Mouse (Mus musculus) stomach, embryonic 16.5 days (tissue): ENCODE results near the gene Bcl11a. TPM values are rescaled to one million over a fixed set of nuclear protein-coding genes. Genes with fewer than 3 reads are reported as not detected.
A peak's percentile ranks its signal among the peaks of the same experiment; 100 is the strongest.

Experiments
- ATAC-seq: fragments of 200-750 bp; cut with Nextera tagmentation; 2 replicates; pipeline ENCODE4 v1.8.0; 2017; ENCODE audit warnings: moderate number of reproducible peaks, moderate TSS enrichment; ENCODE audit not compliant: insufficient read depth, low FRiP score
- H3K27ac ChIP-seq: fragments of 300-500 bp; sonication (generic); 2 replicates; pipeline ENCODE4 v1.5.1; 2014; ENCODE audit warnings: low read length
- H3K27me3 ChIP-seq: fragments of 300-500 bp; sonication (generic); 2 replicates; pipeline ENCODE4 v1.6.1; 2014; ENCODE audit warnings: low read length, control low read depth, mixed read lengths; ENCODE audit not compliant: control insufficient read depth, insufficient read depth
- H3K36me3 ChIP-seq: fragments of 300-500 bp; sonication (generic); 2 replicates; pipeline ENCODE4 v1.6.1; 2014; ENCODE audit warnings: low read length; ENCODE audit not compliant: control insufficient read depth, insufficient read depth
- H3K4me1 ChIP-seq: fragments of 300-500 bp; sonication (generic); 2 replicates; pipeline ENCODE4 v1.6.1; 2014; ENCODE audit warnings: low read length, control low read depth, mixed read lengths; ENCODE audit not compliant: control insufficient read depth, insufficient read depth
- H3K4me2 ChIP-seq: fragments of 300-500 bp; sonication (generic); 2 replicates; pipeline ENCODE4 v1.6.1; 2014; ENCODE audit warnings: low read depth, low read length, mixed read lengths
- H3K4me3 ChIP-seq: fragments of 300-500 bp; sonication (generic); replicated peaks from 2 replicates; pipeline ENCODE4 v1.5.1; 2014; ENCODE audit warnings: mild to moderate bottlenecking, low read length
- H3K9ac ChIP-seq: fragments of 300-500 bp; sonication (generic); 2 replicates; pipeline ENCODE4 v1.6.1; 2014; ENCODE audit warnings: low read length
- H3K9me3 ChIP-seq: fragments of 300-500 bp; sonication (generic); replicated peaks from 2 replicates; pipeline ENCODE4 v1.6.1; 2016; ENCODE audit warnings: low read length, control low read depth; ENCODE audit not compliant: control insufficient read depth
- WGBS: fragments of 180-500 bp; shearing (Covaris S2); extraction: QIAGEN DNeasy Blood & Tissue Kit; methylation state at CpG from one replicate; pipeline ENCODE4 v1.1.7; 2014; 5-methylcytosine and 5-hydroxymethylcytosine counted together
- polyA plus RNA-seq: library from polyadenylated mRNA; unstranded; fragments of >200 nt; fragmentation: Nextera tagmentation; extraction: Ambion mirVana; gene quantifications from 2 replicates; pipeline ENCODE4 v1.2.1, GENCODE M21; 2015

Bcl11a gene
- polyA plus RNA-seq, 1 experiment from 2014 or later = 24.9 TPM

- Histone ChIP-seq H3K4me1 (peaks cover 65% of the 10 kb centered on the region), H3K27me3 (no peaks in the 10 kb centered on the region), H3K4me2 (peak overlapping the region; percentile 35; the same call in 1 of the 2 replicates), H3K4me3 (no peak overlapping the region), H3K9me3 (no peaks in the 10 kb centered on the region), H3K9ac (no peak overlapping the region), H3K27ac (no peak overlapping the region; the same call in 1 of the 2 replicates), H3K36me3 (no peaks in the 10 kb centered on the region)
- WGBS = 59% methylated on average over 7 of the region's 7 CpGs
- no peak for ATAC-seq
Observed at GRCm38 (mm10) chr11:24095656-24096353, 17.9 kb downstream of the Bcl11a start.

- no peak overlapping the region for H3K4me2 ChIP-seq
- 47% methylated on average over 6 of the region's 6 CpGs for WGBS
- H3K27ac ChIP-seq = no peak overlapping the region
- H3K27me3 ChIP-seq = no peaks in the 10 kb centered on the region
- no peaks in the 10 kb centered on the region for H3K9me3 ChIP-seq
- H3K9ac ChIP-seq = no peak overlapping the region
- ATAC-seq = no peak
- peaks cover 67% of the 10 kb centered on the region for H3K4me1 ChIP-seq
- no peaks in the 10 kb centered on the region for H3K36me3 ChIP-seq
- H3K4me3 ChIP-seq = no peak overlapping the region
Observed at GRCm38 (mm10) chr11:24096483-24096882, 18.6 kb downstream of the Bcl11a start.

GRCm38 (mm10) chr11:24097026-24097425, 19.2 kb downstream of the Bcl11a start:
- no peaks in the 10 kb centered on the region for H3K36me3 ChIP-seq
- H3K27ac ChIP-seq = peak overlapping the region; percentile 26; the same call in 1 of the 2 replicates
- no peak overlapping the region for H3K9ac ChIP-seq
- peak overlapping the region; percentile 14; the same call in 1 of the 2 replicates for H3K4me2 ChIP-seq
- peaks cover 68% of the 10 kb centered on the region for H3K4me1 ChIP-seq
- no peaks in the 10 kb centered on the region for H3K9me3 ChIP-seq
- no peak overlapping the region for H3K4me3 ChIP-seq
- H3K27me3 ChIP-seq = no peaks in the 10 kb centered on the region
- no peak for ATAC-seq
- WGBS = 45% methylated on average over 6 of the region's 6 CpGs

GRCm38 (mm10) chr11:24098069-24098468, 20.2 kb downstream of the Bcl11a start:
- H3K4me2 ChIP-seq = no peak overlapping the region
- no peak overlapping the region for H3K27ac ChIP-seq
- H3K9ac ChIP-seq = no peak overlapping the region
- no peak overlapping the region for H3K4me3 ChIP-seq
- no peaks in the 10 kb centered on the region for H3K36me3 ChIP-seq
- H3K4me1 ChIP-seq = peaks cover 70% of the 10 kb centered on the region
- H3K27me3 ChIP-seq = no peaks in the 10 kb centered on the region
- WGBS = 57% methylated on average over 5 of the region's 5 CpGs
- ATAC-seq = no peak
- H3K9me3 ChIP-seq = no peaks in the 10 kb centered on the region

GRCm38 (mm10) chr11:24098662-24099061, 20.8 kb downstream of the Bcl11a start:
- Histone ChIP-seq H3K4me3 (no peak overlapping the region), H3K4me1 (peaks cover 70% of the 10 kb centered on the region), H3K9me3 (no peaks in the 10 kb centered on the region), H3K27ac (no peak overlapping the region), H3K4me2 (no peak overlapping the region), H3K9ac (no peak overlapping the region), H3K27me3 (no peaks in the 10 kb centered on the region), H3K36me3 (no peaks in the 10 kb centered on the region)
- 59% methylated on average over 3 of the region's 3 CpGs for WGBS
- no peak for ATAC-seq

- peaks cover 67% of the 10 kb centered on the region for H3K4me1 ChIP-seq
- H3K27ac ChIP-seq = no peak overlapping the region
- WGBS = 59% methylated on average over 10 of the region's 10 CpGs
- H3K36me3 ChIP-seq = no peaks in the 10 kb centered on the region
- H3K27me3 ChIP-seq = no peaks in the 10 kb centered on the region
- H3K4me2 ChIP-seq = no peak overlapping the region
- no peak overlapping the region for H3K9ac ChIP-seq
- no peak for ATAC-seq
- no peaks in the 10 kb centered on the region for H3K9me3 ChIP-seq
- no peak overlapping the region for H3K4me3 ChIP-seq
Observed at GRCm38 (mm10) chr11:24099215-24099614, 21.4 kb downstream of the Bcl11a start.

- no peaks in the 10 kb centered on the region for H3K27me3 ChIP-seq
- H3K4me3 ChIP-seq = no peak overlapping the region
- H3K9me3 ChIP-seq = no peaks in the 10 kb centered on the region
- peak overlapping the region; percentile 86 for H3K27ac ChIP-seq
- WGBS = 5% methylated on average over 7 of the region's 7 CpGs
- H3K9ac ChIP-seq = no peak overlapping the region
- peaks cover 61% of the 10 kb centered on the region for H3K4me1 ChIP-seq
- peak; percentile 79 for ATAC-seq
- no peaks in the 10 kb centered on the region for H3K36me3 ChIP-seq
- H3K4me2 ChIP-seq = peak overlapping the region; percentile 29; the same call in 1 of the 2 replicates
Observed at GRCm38 (mm10) chr11:24099886-24100293, 22.0 kb downstream of the Bcl11a start.

GRCm38 (mm10) chr11:24100449-24101070, 22.7 kb downstream of the Bcl11a start:
- no peaks in the 10 kb centered on the region for H3K9me3 ChIP-seq
- peak; percentile 34; the same call in 1 of the 2 replicates for ATAC-seq
- WGBS = 66% methylated on average over 4 of the region's 4 CpGs
- H3K9ac ChIP-seq = no peak overlapping the region
- H3K27me3 ChIP-seq = no peaks in the 10 kb centered on the region
- no peak overlapping the region for H3K4me2 ChIP-seq
- H3K4me1 ChIP-seq = peaks cover 55% of the 10 kb centered on the region
- H3K27ac ChIP-seq = peak overlapping the region; percentile 20
- H3K4me3 ChIP-seq = no peak overlapping the region
- H3K36me3 ChIP-seq = no peaks in the 10 kb centered on the region

- H3K9ac ChIP-seq = no peak overlapping the region
- H3K4me1 ChIP-seq = peaks cover 52% of the 10 kb centered on the region
- 80% methylated on average over 3 of the region's 3 CpGs for WGBS
- H3K9me3 ChIP-seq = no peaks in the 10 kb centered on the region
- H3K36me3 ChIP-seq = no peaks in the 10 kb centered on the region
- ATAC-seq = no peak
- H3K27me3 ChIP-seq = no peaks in the 10 kb centered on the region
- H3K27ac ChIP-seq = no peak overlapping the region
- no peak overlapping the region for H3K4me3 ChIP-seq
- no peak overlapping the region for H3K4me2 ChIP-seq
Observed at GRCm38 (mm10) chr11:24101625-24102024, 23.8 kb downstream of the Bcl11a start.
